Mouse (Mus musculus): ENCODE results near the gene Aqp2. TPM values are rescaled to one million over a fixed set of nuclear protein-coding genes. Genes with fewer than 3 reads are reported as not detected.

Gene Aqp2
- polyA plus RNA-seq (2014; fragmentation: Nextera tagmentation; extraction: Ambion mirVana) = not detected in 2 replicates

DNA sequence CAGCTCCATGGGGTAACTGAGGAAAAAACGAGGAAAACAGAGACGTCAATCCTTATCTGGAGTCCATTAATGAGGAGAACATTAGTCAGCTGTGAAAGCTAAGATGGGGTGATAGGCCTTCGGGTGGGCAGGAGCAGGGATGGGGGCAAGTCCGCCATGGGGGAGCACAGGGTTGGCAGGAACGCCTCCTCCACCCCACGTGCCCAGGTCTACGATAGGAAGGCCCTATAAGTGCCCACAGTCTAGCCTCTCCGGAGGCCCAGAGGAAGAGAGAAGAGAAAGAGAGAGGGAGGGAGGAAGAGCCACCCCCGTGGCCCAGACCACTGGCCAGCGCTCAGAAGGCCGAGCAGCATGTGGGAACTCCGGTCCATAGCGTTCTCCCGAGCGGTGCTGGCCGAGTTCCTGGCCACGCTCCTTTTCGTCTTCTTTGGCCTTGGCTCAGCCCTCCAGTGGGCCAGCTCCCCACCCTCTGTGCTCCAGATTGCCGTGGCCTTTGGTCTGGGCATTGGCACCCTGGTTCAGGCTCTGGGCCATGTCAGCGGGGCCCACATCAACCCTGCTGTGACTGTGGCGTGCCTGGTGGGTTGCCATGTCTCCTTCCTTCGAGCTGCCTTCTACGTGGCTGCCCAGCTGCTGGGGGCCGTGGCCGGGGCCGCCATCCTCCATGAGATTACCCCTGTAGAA, at the start of gene Aqp2:
Gene Aqp2 (plus strand): TSS at position 254 of the 684 bp plus-strand sequence.
- no peak within 1 kb of the TSS for H3K27ac ChIP-seq (ENCODE audit: low read depth, low read length)
- H3K9ac ChIP-seq (ENCODE audit: low read depth, low read length) = no peak within 1 kb of the TSS
- no peak within 1 kb of the TSS for H3K4me3 ChIP-seq (ENCODE audit: low read depth, low read length)
- WGBS = 83% methylated on average over 23 of the region's 26 CpGs
- DNase-seq (ENCODE audit: low spot score) (no peak), ATAC-seq (ENCODE audit: low FRiP score) (no peak)
- H3K4me1 ChIP-seq (replicated peaks; ENCODE audit: control insufficient read depth, insufficient read depth, low read length) = peaks cover under 1% of the 10 kb centered on the region; the same call in 1 of the 2 replicates
- H3K4me2 ChIP-seq (replicated peaks; ENCODE audit: low read depth, low read length) = no peak within 1 kb of the TSS
- H3K36me3 ChIP-seq (ENCODE audit: control insufficient read depth, insufficient read depth, low read length) = no peaks in the 10 kb centered on the region
- H3K9me3 ChIP-seq (ENCODE audit: control insufficient read depth, low read length) = no peaks in the 10 kb centered on the region
- H3K27me3 ChIP-seq (ENCODE audit: control insufficient read depth, insufficient read depth, low read length) = peaks cover 18% of the 10 kb centered on the region

DNA sequence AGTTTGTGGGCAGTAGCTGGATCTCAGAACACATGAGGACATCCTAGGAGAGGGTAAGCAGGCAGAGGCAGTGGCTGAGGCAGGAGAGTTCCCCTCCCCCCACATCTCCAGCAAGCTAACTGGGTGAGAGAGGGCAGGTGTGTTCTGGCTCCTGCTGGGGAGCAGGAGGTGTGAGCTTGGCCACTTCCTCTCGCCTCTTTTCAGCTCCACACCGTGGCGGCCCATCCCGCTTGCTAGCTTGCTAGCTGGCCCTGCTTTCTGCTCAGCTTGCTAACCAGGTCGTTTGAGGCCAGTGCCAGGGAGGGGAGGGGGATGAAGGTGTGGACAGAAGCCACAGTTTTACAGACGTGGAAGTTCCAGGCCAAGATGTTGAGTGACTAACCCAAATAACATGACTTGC, 47.7 kb upstream of the Aqp2 start:
- H3K4me1 ChIP-seq (replicated peaks; ENCODE audit: control insufficient read depth, insufficient read depth, low read length) = 0 out of 2 replicates have a peak, but pooled peaks cover 2% of the 10 kb centered on the region
- no peak overlapping the region for H3K9ac ChIP-seq (ENCODE audit: low read depth, low read length)
- H3K4me3 ChIP-seq (ENCODE audit: low read depth, low read length) = no peak overlapping the region
- H3K9me3 ChIP-seq (ENCODE audit: control insufficient read depth, low read length) = no peaks in the 10 kb centered on the region
- no peak for ATAC-seq (ENCODE audit: low FRiP score)
- H3K27ac ChIP-seq (ENCODE audit: low read depth, low read length) = no peak overlapping the region
- H3K36me3 ChIP-seq (ENCODE audit: control insufficient read depth, insufficient read depth, low read length) = no peaks in the 10 kb centered on the region
- no peak for DNase-seq (ENCODE audit: low spot score)
- no peak overlapping the region for H3K4me2 ChIP-seq (replicated peaks; ENCODE audit: low read depth, low read length)
- H3K27me3 ChIP-seq (ENCODE audit: control insufficient read depth, insufficient read depth, low read length) = no peaks in the 10 kb centered on the region
- 29% methylated on average over 6 of the region's 6 CpGs for WGBS

DNA sequence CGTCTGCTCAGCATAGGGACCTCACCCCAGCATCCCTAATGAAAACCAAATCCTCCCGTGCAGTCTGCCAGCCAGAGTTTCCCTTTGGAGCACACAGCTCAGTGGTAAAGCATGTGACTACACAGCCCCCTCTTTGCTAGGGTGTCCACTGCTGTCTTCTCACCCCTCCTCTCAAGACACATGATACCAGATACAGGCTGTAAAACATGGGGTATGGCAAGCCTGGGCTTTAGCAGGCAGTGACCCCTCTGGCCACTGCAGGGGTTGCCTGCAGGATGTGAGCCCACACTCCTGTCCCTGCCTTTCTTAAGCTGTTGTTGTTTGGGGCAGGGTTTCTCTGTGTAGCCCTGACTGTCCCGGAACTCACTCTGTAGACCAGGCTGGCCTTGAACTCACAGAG, 46.8 kb upstream of the Aqp2 start:
- ATAC-seq (ENCODE audit: low FRiP score) (no peak), DNase-seq (ENCODE audit: low spot score) (no peak)
- no peak overlapping the region for H3K4me2 ChIP-seq (replicated peaks; ENCODE audit: low read depth, low read length)
- H3K27me3 ChIP-seq (ENCODE audit: control insufficient read depth, insufficient read depth, low read length) = no peaks in the 10 kb centered on the region
- no peak overlapping the region for H3K27ac ChIP-seq (ENCODE audit: low read depth, low read length)
- H3K9ac ChIP-seq (ENCODE audit: low read depth, low read length) = no peak overlapping the region
- H3K4me3 ChIP-seq (ENCODE audit: low read depth, low read length) = no peak overlapping the region
- no peaks in the 10 kb centered on the region for H3K36me3 ChIP-seq (ENCODE audit: control insufficient read depth, insufficient read depth, low read length)
- 62% methylated on average over 3 of the region's 3 CpGs for WGBS
- 0 out of 2 replicates have a peak, but pooled peaks cover 2% of the 10 kb centered on the region for H3K4me1 ChIP-seq (replicated peaks; ENCODE audit: control insufficient read depth, insufficient read depth, low read length)
- no peaks in the 10 kb centered on the region for H3K9me3 ChIP-seq (ENCODE audit: control insufficient read depth, low read length)

DNA sequence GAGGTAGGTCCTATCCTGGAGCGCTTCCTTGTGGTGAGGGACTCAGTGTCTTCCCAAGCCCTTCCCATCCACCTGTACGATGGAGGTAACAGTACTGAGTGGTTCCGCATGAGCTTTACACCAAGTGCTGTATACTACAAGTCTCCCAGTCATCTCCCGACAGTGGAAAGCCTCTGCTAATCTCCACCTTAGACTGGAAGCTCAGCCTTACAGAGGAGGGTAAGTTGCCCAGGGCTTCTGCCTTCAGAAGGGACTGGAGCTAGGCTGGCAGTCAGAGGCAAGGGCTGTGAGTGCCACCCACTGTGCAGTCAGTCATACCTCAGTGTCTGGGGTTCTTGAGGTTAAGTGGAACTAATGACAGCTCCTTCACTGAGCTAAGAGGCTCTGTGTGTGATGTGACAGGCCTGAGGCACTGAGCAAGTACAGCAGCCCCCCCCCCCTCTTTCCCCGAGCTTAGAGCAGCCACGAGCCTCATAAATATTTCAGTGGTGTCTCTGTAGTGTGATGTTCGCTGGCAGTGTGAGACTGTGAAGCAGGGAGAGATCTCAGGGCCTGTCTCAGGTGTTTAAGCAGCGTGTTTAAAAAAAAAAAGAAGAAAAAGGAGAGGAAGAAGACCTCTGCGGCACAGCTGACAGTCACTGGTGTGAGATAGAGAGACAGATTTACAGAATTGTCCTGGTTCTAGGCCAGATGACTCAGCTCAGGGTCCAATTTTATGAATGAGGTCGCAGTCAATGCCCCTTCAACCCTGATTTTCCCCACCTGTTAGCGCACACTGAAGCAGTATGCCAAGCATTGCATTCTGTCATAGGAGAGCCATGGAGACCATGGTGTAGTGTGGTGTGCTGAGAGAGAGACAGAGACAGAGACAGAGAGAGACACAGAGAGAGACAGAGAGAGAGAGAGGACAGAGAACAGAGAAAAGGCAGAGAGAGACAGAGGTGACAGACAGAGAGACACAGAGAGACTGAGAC, 41.7 kb upstream of the Aqp2 start:
- no peak overlapping the region for H3K4me3 ChIP-seq (ENCODE audit: low read depth, low read length)
- peaks cover 2% of the 10 kb centered on the region; the same call in 1 of the 2 replicates for H3K4me1 ChIP-seq (replicated peaks; ENCODE audit: control insufficient read depth, insufficient read depth, low read length)
- no peak overlapping the region for H3K9ac ChIP-seq (ENCODE audit: low read depth, low read length)
- no peaks in the 10 kb centered on the region for H3K27me3 ChIP-seq (ENCODE audit: control insufficient read depth, insufficient read depth, low read length)
- DNase-seq (ENCODE audit: low spot score) (peak; percentile 23), ATAC-seq (ENCODE audit: low FRiP score) (0 out of 2 replicates have a peak, but pooled peaks have one; percentile 22)
- H3K27ac ChIP-seq (ENCODE audit: low read depth, low read length) = no peak overlapping the region; the same call in 1 of the 2 replicates
- WGBS = 60% methylated on average over 11 of the region's 11 CpGs
- no peaks in the 10 kb centered on the region for H3K36me3 ChIP-seq (ENCODE audit: control insufficient read depth, insufficient read depth, low read length)
- no peak overlapping the region for H3K4me2 ChIP-seq (replicated peaks; ENCODE audit: low read depth, low read length)
- no peaks in the 10 kb centered on the region for H3K9me3 ChIP-seq (ENCODE audit: control insufficient read depth, low read length)

DNA sequence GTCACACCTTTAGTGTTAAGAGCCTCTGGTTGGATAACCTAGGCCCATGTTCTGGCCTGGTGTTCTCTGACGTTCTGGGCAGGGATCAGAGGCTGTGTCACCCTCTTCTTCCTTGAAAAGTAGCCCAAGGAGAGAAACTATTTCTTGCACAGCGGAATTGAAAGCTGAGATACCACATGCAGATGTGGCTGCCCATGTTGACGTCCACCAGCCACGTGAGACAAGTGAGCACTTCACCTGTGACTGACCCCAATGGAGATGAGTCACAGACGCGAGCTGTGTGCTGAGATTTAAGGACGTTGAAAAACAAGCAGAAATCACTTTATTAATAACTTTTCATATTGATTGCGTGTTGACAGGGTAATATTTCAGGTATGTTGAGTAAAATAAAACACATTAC, 39.0 kb upstream of the Aqp2 start:
- WGBS = 79% methylated on average over 8 of the region's 8 CpGs
- no peak for DNase-seq (ENCODE audit: low spot score)
- H3K27me3 ChIP-seq (ENCODE audit: control insufficient read depth, insufficient read depth, low read length) = no peaks in the 10 kb centered on the region

DNA sequence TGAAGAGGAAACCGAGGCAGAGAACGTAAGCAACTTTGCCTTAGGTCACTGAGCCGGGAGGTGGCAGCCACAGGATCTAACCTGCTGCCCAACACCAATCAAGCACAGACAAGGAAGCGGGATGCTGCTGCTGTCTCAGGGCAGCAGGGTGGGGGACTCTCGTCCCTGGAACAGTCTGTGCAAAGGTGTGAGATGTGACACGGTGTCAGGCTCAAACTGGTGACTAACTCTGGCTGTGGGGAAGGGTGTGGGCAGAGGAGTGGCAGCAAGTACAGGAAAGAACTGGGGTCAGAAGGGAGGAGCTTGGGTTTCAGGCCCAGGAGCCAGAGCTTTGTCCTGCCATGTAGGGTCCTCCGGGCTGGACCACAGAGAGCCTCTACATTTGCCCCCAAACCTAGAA, 34.8 kb upstream of the Aqp2 start:
- 80% methylated on average over 7 of the region's 7 CpGs for WGBS
- no peak for DNase-seq (ENCODE audit: low spot score)
- H3K4me2 ChIP-seq (replicated peaks; ENCODE audit: low read depth, low read length) = no peak overlapping the region
- no peak overlapping the region for H3K4me3 ChIP-seq (ENCODE audit: low read depth, low read length)
- no peak for ATAC-seq (ENCODE audit: low FRiP score)
- no peaks in the 10 kb centered on the region for H3K27me3 ChIP-seq (ENCODE audit: control insufficient read depth, insufficient read depth, low read length)
- no peaks in the 10 kb centered on the region for H3K9me3 ChIP-seq (ENCODE audit: control insufficient read depth, low read length)
- no peak overlapping the region for H3K9ac ChIP-seq (ENCODE audit: low read depth, low read length)
- H3K4me1 ChIP-seq (replicated peaks; ENCODE audit: control insufficient read depth, insufficient read depth, low read length) = no peaks in the 10 kb centered on the region
- H3K27ac ChIP-seq (ENCODE audit: low read depth, low read length) = no peak overlapping the region
- H3K36me3 ChIP-seq (ENCODE audit: control insufficient read depth, insufficient read depth, low read length) = no peaks in the 10 kb centered on the region

More for the DNA sequence above, 39.0 kb upstream of the Aqp2 start:
- Histone ChIP-seq H3K4me2 (replicated peaks; ENCODE audit: low read depth, low read length) (no peak overlapping the region), H3K4me1 (replicated peaks; ENCODE audit: control insufficient read depth, insufficient read depth, low read length) (peaks cover 2% of the 10 kb centered on the region; the same call in 1 of the 2 replicates), H3K27ac (ENCODE audit: low read depth, low read length) (no peak overlapping the region), H3K9me3 (ENCODE audit: control insufficient read depth, low read length) (no peaks in the 10 kb centered on the region), H3K4me3 (ENCODE audit: low read depth, low read length) (no peak overlapping the region), H3K36me3 (ENCODE audit: control insufficient read depth, insufficient read depth, low read length) (no peaks in the 10 kb centered on the region), H3K9ac (ENCODE audit: low read depth, low read length) (no peak overlapping the region)
- no peak for ATAC-seq (ENCODE audit: low FRiP score)

DNA sequence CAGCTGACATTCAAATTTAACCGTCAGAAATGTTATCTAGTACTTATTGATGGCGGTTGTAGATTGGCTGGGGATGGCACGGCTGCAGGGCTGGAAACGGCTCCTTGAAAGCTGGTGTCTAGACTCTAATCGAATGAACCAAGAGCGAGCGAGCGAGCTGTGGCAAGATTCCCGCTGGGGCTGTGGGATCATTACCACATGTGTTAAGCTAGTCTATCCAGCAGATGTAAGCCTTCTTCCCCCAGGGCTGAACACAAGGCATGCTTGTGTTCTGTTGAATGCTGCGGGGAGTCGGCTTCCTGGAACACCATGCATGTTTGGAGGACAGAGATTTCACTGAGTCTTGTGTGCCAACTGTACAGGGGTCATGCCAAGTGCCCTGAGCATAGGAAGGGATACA, 32.3 kb upstream of the Aqp2 start:
- no peak for ATAC-seq (ENCODE audit: low FRiP score)
- H3K27ac ChIP-seq (ENCODE audit: low read depth, low read length) = no peak overlapping the region
- H3K4me3 ChIP-seq (ENCODE audit: low read depth, low read length) = no peak overlapping the region
- no peaks in the 10 kb centered on the region for H3K27me3 ChIP-seq (ENCODE audit: control insufficient read depth, insufficient read depth, low read length)
- no peaks in the 10 kb centered on the region for H3K36me3 ChIP-seq (ENCODE audit: control insufficient read depth, insufficient read depth, low read length)
- H3K9me3 ChIP-seq (ENCODE audit: control insufficient read depth, low read length) = no peaks in the 10 kb centered on the region
- 66% methylated on average over 11 of the region's 11 CpGs for WGBS
- H3K9ac ChIP-seq (ENCODE audit: low read depth, low read length) = no peak overlapping the region
- no peaks in the 10 kb centered on the region for H3K4me1 ChIP-seq (replicated peaks; ENCODE audit: control insufficient read depth, insufficient read depth, low read length)
- H3K4me2 ChIP-seq (replicated peaks; ENCODE audit: low read depth, low read length) = no peak overlapping the region
- peak; percentile 34 for DNase-seq (ENCODE audit: low spot score)

DNA sequence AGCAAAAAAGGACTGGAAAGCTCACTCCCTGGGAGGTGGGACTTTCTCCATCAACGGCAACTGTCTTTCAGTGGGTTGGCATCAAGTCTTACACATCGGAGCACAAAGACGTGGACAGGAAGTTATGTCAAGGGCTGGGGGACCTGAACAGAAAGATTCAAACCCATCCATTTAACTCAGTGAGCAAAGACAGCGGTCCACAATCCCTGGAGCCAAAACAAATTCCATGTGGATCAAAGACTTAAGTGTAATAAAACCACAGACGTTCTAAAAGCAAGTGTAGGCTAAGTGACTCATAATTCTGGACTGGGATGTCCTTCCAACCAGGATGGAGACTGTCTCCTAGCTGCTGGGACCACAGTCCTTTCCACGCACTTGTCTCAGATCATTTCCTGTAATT, 31.1 kb upstream of the Aqp2 start:
- Histone ChIP-seq H3K4me2 (replicated peaks; ENCODE audit: low read depth, low read length) (no peak overlapping the region), H3K9me3 (ENCODE audit: control insufficient read depth, low read length) (no peaks in the 10 kb centered on the region), H3K4me1 (replicated peaks; ENCODE audit: control insufficient read depth, insufficient read depth, low read length) (no peaks in the 10 kb centered on the region), H3K9ac (ENCODE audit: low read depth, low read length) (no peak overlapping the region), H3K4me3 (ENCODE audit: low read depth, low read length) (no peak overlapping the region), H3K36me3 (ENCODE audit: control insufficient read depth, insufficient read depth, low read length) (no peaks in the 10 kb centered on the region), H3K27ac (ENCODE audit: low read depth, low read length) (no peak overlapping the region), H3K27me3 (ENCODE audit: control insufficient read depth, insufficient read depth, low read length) (no peaks in the 10 kb centered on the region)
- 87% methylated on average over 6 of the region's 6 CpGs for WGBS
- DNase-seq (ENCODE audit: low spot score) = no peak
- ATAC-seq (ENCODE audit: low FRiP score) = no peak
